Mouse (Mus musculus) adrenal gland, adult 18-20 months (tissue): ENCODE data around the gene Gm21972. TPM values are rescaled to one million over a fixed set of nuclear protein-coding genes. Genes with fewer than 3 reads are reported as not detected.

Experiments used
- total RNA-seq, 2 experiments: library from RNA; stranded (reverse); gene quantifications; 1 replicate in 1 of 2; 2 replicates in 1 of 2; pipeline ENCODE4 v1.2.3; 2021

Gm21972 gene
- total RNA-seq, 2 experiments from 2014 or later: 2.4 to 4.0 TPM

Other genes with a start within 250 kb of the Gm21972 start
- 100 to 1,000 TPM; 480 to 761 TPM for gene Itm2c, start 239.4 kb upstream of the Gm21972 start, total RNA-seq
- not detected for gene 4933407L21Rik, start 205.2 kb upstream of the Gm21972 start, total RNA-seq
- gene Gpr55, start 172.6 kb upstream of the Gm21972 start, total RNA-seq: 1 to 10 TPM; 3.7 to 6.6 TPM
- gene Spata3, start 116.8 kb upstream of the Gm21972 start, total RNA-seq: not detected
- gene 2810459M11Rik, start 87.8 kb upstream of the Gm21972 start, total RNA-seq: under 1 TPM in 1 of 2 experiments, not detected in 1; 0.13 TPM
- gene Psmd1, start 69.2 kb upstream of the Gm21972 start, total RNA-seq: 100 to 1,000 TPM; 120 to 121 TPM
- under 1 TPM; 0.20 to 0.22 TPM for gene Htr2b, start 21.7 kb upstream of the Gm21972 start, total RNA-seq
- 1 to 10 TPM; 6.4 to 7.2 TPM for gene Armc9, start 21.1 kb downstream of the Gm21972 start, total RNA-seq
- under 1 TPM in 1 of 2 experiments, not detected in 1; 0.54 TPM for gene B3gnt7, start 169.2 kb downstream of the Gm21972 start, total RNA-seq
- gene Ncl, start 225.8 kb downstream of the Gm21972 start, total RNA-seq: 100 to 1,000 TPM; 158 to 212 TPM